Mouse (Mus musculus): ENCODE results near the gene Ifitm2.

GRCm38 (mm10) chr7:140943356-140943755, 12.4 kb downstream of the Ifitm2 start:
- TF ChIP-seq CTCF (IDR thresholded peaks at IDR 0.05; ENCODE audit: extremely low read depth, insufficient read length, insufficient replicate concordance, low read depth, low read length) (no peak), POLR2A (IDR thresholded peaks at IDR 0.05; ENCODE audit: low read depth, low read length) (no peak)

Data from small intestine, adult 2 months (tissue).